Mouse (Mus musculus): ENCODE measurements around the gene Trak1. TPM values are rescaled to one million over a fixed set of nuclear protein-coding genes. Genes with fewer than 3 reads are reported as not detected.

Gene Trak1
- polyA plus RNA-seq, 1 experiment from 2014 or later: 17.0 TPM

GRCm38 (mm10) chr9:121366864-121367245, 69.6 kb downstream of the Trak1 start:
- H3K27me3 ChIP-seq: no peaks in the 10 kb centered on the region
- peaks cover 16% of the 10 kb centered on the region for H3K36me3 ChIP-seq
- 75% methylated on average over 12 of the region's 12 CpGs for WGBS
- no peak overlapping the region for H3K4me2 ChIP-seq (replicated peaks)
- no peak for ATAC-seq (ENCODE audit: low FRiP score, low read depth)
- H3K9me3 ChIP-seq: no peaks in the 10 kb centered on the region
- no peak overlapping the region for H3K4me3 ChIP-seq
- peaks cover 38% of the 10 kb centered on the region for H3K4me1 ChIP-seq
- H3K9ac ChIP-seq: no peak overlapping the region
- H3K27ac ChIP-seq: peak overlapping the region; percentile 44; the same call in 1 of the 2 replicates

GRCm38 (mm10) chr9:121369573-121369972, 72.3 kb downstream of the Trak1 start:
- 41% methylated on average over 6 of the region's 6 CpGs for WGBS
- no peak overlapping the region for H3K9ac ChIP-seq
- no peak overlapping the region for H3K4me3 ChIP-seq
- no peak for ATAC-seq (ENCODE audit: low FRiP score, low read depth)
- H3K4me2 ChIP-seq (replicated peaks): no peak overlapping the region
- H3K27me3 ChIP-seq: no peaks in the 10 kb centered on the region
- peaks cover 62% of the 10 kb centered on the region for H3K4me1 ChIP-seq
- peaks cover 8% of the 10 kb centered on the region; the same call in 1 of the 2 replicates for H3K36me3 ChIP-seq
- no peak overlapping the region for H3K27ac ChIP-seq
- H3K9me3 ChIP-seq: no peaks in the 10 kb centered on the region

GRCm38 (mm10) chr9:121371346-121371891, 74.1 kb downstream of the Trak1 start:
- H3K4me1 ChIP-seq: peaks cover 56% of the 10 kb centered on the region
- H3K36me3 ChIP-seq: no peaks in the 10 kb centered on the region
- peak overlapping the region; percentile 53 for H3K9ac ChIP-seq
- under 1% methylated on average over 18 of the region's 18 CpGs for WGBS
- peak overlapping the region; percentile 65 for H3K4me2 ChIP-seq (replicated peaks)
- no peaks in the 10 kb centered on the region for H3K27me3 ChIP-seq
- no peaks in the 10 kb centered on the region for H3K9me3 ChIP-seq
- ATAC-seq (ENCODE audit: low FRiP score, low read depth): peak; percentile 88
- peak overlapping the region; percentile 80 for H3K27ac ChIP-seq
- H3K4me3 ChIP-seq: peak overlapping the region; percentile 36

GRCm38 (mm10) chr9:121371946-121372646, 74.8 kb downstream of the Trak1 start:
- H3K4me2 ChIP-seq (replicated peaks): peak overlapping the region; percentile 65
- peak overlapping the region; percentile 36 for H3K4me3 ChIP-seq
- ATAC-seq (ENCODE audit: low FRiP score, low read depth): peak; percentile 57
- WGBS: 8% methylated on average over 11 of the region's 13 CpGs
- H3K9me3 ChIP-seq: no peaks in the 10 kb centered on the region
- no peaks in the 10 kb centered on the region for H3K27me3 ChIP-seq
- H3K27ac ChIP-seq: peak overlapping the region; percentile 80; the same call in 1 of the 2 replicates
- H3K4me1 ChIP-seq: peaks cover 51% of the 10 kb centered on the region
- 0 out of 2 replicates have a peak overlapping the region, but pooled peaks have one; percentile 43 for H3K9ac ChIP-seq
- H3K36me3 ChIP-seq: no peaks in the 10 kb centered on the region

GRCm38 (mm10) chr9:121373107-121373506, 75.8 kb downstream of the Trak1 start:
- Histone ChIP-seq H3K9me3 (no peaks in the 10 kb centered on the region), H3K36me3 (no peaks in the 10 kb centered on the region), H3K9ac (no peak overlapping the region), H3K4me2 (replicated peaks) (no peak overlapping the region), H3K4me3 (no peak overlapping the region), H3K4me1 (peaks cover 51% of the 10 kb centered on the region), H3K27me3 (no peaks in the 10 kb centered on the region), H3K27ac (0 out of 2 replicates have a peak overlapping the region, but pooled peaks have one; percentile 22)
- WGBS: 52% methylated on average over 13 of the region's 13 CpGs
- no peak for ATAC-seq (ENCODE audit: low FRiP score, low read depth)

GRCm38 (mm10) chr9:121373512-121373911, 76.2 kb downstream of the Trak1 start:
- no peak overlapping the region for H3K4me2 ChIP-seq (replicated peaks)
- H3K36me3 ChIP-seq: no peaks in the 10 kb centered on the region
- H3K4me1 ChIP-seq: peaks cover 51% of the 10 kb centered on the region
- 0 out of 2 replicates have a peak overlapping the region, but pooled peaks have one; percentile 27 for H3K9ac ChIP-seq
- H3K27ac ChIP-seq: peak overlapping the region; percentile 61; the same call in 1 of the 2 replicates
- no peak for ATAC-seq (ENCODE audit: low FRiP score, low read depth)
- no peaks in the 10 kb centered on the region for H3K9me3 ChIP-seq
- WGBS: 62% methylated on average over 4 of the region's 4 CpGs
- H3K27me3 ChIP-seq: no peaks in the 10 kb centered on the region
- no peak overlapping the region for H3K4me3 ChIP-seq

- Histone ChIP-seq H3K27me3 (no peaks in the 10 kb centered on the region), H3K4me1 (peaks cover 54% of the 10 kb centered on the region), H3K36me3 (no peaks in the 10 kb centered on the region), H3K4me2 (replicated peaks) (no peak overlapping the region), H3K9ac (peak overlapping the region; percentile 27; the same call in 1 of the 2 replicates), H3K9me3 (no peaks in the 10 kb centered on the region), H3K27ac (peak overlapping the region; percentile 61), H3K4me3 (no peak overlapping the region)
- WGBS: 20% methylated on average over 9 of the region's 9 CpGs
- peak; percentile 57 for ATAC-seq (ENCODE audit: low FRiP score, low read depth)
Measured at GRCm38 (mm10) chr9:121374076-121374863, 77.0 kb downstream of the Trak1 start.

GRCm38 (mm10) chr9:121374864-121375255, 77.6 kb downstream of the Trak1 start:
- Histone ChIP-seq H3K9me3 (no peaks in the 10 kb centered on the region), H3K27ac (no peak overlapping the region), H3K27me3 (no peaks in the 10 kb centered on the region), H3K4me3 (no peak overlapping the region), H3K4me1 (peaks cover 53% of the 10 kb centered on the region), H3K9ac (no peak overlapping the region), H3K36me3 (no peaks in the 10 kb centered on the region), H3K4me2 (replicated peaks) (no peak overlapping the region)
- ATAC-seq (ENCODE audit: low FRiP score, low read depth): no peak
- 94% methylated on average over 5 of the region's 5 CpGs for whole genome bisulfite sequencing

- Histone ChIP-seq H3K9ac (no peak overlapping the region), H3K36me3 (no peaks in the 10 kb centered on the region), H3K27me3 (no peaks in the 10 kb centered on the region), H3K9me3 (no peaks in the 10 kb centered on the region), H3K4me1 (peaks cover 45% of the 10 kb centered on the region), H3K4me2 (replicated peaks) (no peak overlapping the region), H3K4me3 (no peak overlapping the region), H3K27ac (no peak overlapping the region)
- 83% methylated on average over 5 of the region's 5 CpGs for WGBS
- no peak for ATAC-seq (ENCODE audit: low FRiP score, low read depth)
Measured at GRCm38 (mm10) chr9:121376094-121376493, 78.8 kb downstream of the Trak1 start.

- Histone ChIP-seq H3K9ac (no peak overlapping the region), H3K27me3 (no peaks in the 10 kb centered on the region), H3K4me1 (peaks cover 15% of the 10 kb centered on the region), H3K36me3 (no peaks in the 10 kb centered on the region), H3K9me3 (no peaks in the 10 kb centered on the region), H3K27ac (no peak overlapping the region), H3K4me2 (replicated peaks) (no peak overlapping the region), H3K4me3 (no peak overlapping the region)
- no peak for ATAC-seq (ENCODE audit: low FRiP score, low read depth)
- WGBS: 63% methylated on average over 10 of the region's 11 CpGs
Measured at GRCm38 (mm10) chr9:121380310-121380920, 83.1 kb downstream of the Trak1 start.

GRCm38 (mm10) chr9:121381678-121382297, 84.5 kb downstream of the Trak1 start:
- Histone ChIP-seq H3K4me2 (replicated peaks) (no peak overlapping the region), H3K36me3 (no peaks in the 10 kb centered on the region), H3K27me3 (no peaks in the 10 kb centered on the region), H3K27ac (no peak overlapping the region), H3K4me1 (peaks cover 16% of the 10 kb centered on the region), H3K4me3 (no peak overlapping the region), H3K9ac (no peak overlapping the region), H3K9me3 (no peaks in the 10 kb centered on the region)
- WGBS: 83% methylated on average over 17 of the region's 17 CpGs
- ATAC-seq (ENCODE audit: low FRiP score, low read depth): no peak
